Mouse (Mus musculus): ENCODE measurements around the gene Mcrip2. TPM values are rescaled to one million over a fixed set of nuclear protein-coding genes. Genes with fewer than 3 reads are reported as not detected.

Gene Mcrip2
- total RNA-seq, 2 experiments from 2014 or later, result 57.9 to 61.8 TPM

- no peak for DNase-seq
Observed at GRCm38 (mm10) chr17:25817662-25818061, 50.9 kb downstream of the Mcrip2 start.

Small RNA genes lying within 50 kb of the gene (microRNA-seq; reads per million reads assigned to microRNA genes)
- 0.95 to 1.3 reads per million in 2 experiments for gene Mir3082

Other genes starting within 250 kb of the Mcrip2 start
- gene Gng13, start 151.6 kb downstream of the Mcrip2 start, total RNA-seq (2021), result not detected
- gene Chtf18, start 141.3 kb downstream of the Mcrip2 start, total RNA-seq (2021), result 1 to 10 TPM; 3.2 to 4.3 TPM
- 1 to 10 TPM; 3.8 to 5.6 TPM for gene Rpusd1, start 141.1 kb downstream of the Mcrip2 start, total RNA-seq (2021)
- not detected for gene Mslnl, start 132.7 kb downstream of the Mcrip2 start, total RNA-seq (2021)
- gene Msln, start 114.4 kb downstream of the Mcrip2 start, total RNA-seq (2021), result under 1 TPM; 0.65 to 0.80 TPM
- gene Narfl, start 95.0 kb downstream of the Mcrip2 start, total RNA-seq (2021), result 10 to 100 TPM; 24.3 to 28.4 TPM
- 10 to 100 TPM; 16.8 to 22.2 TPM for gene Haghl, start 83.1 kb downstream of the Mcrip2 start, total RNA-seq (2021)
- gene Ccdc78, start 82.2 kb downstream of the Mcrip2 start, total RNA-seq (2021), result not detected
- gene Fam173a, start 75.9 kb downstream of the Mcrip2 start, total RNA-seq (2021), result 10 to 100 TPM; 38.3 to 39.4 TPM
- gene AC134908.4, start 73.1 kb downstream of the Mcrip2 start, total RNA-seq (2021), result not detected
- 10 to 100 TPM; 51.5 to 57.4 TPM for gene Metrn, start 71.6 kb downstream of the Mcrip2 start, total RNA-seq (2021)
- 1 to 10 TPM; 2.1 to 2.3 TPM for gene Fbxl16, start 59.7 kb downstream of the Mcrip2 start, total RNA-seq (2021)
- gene Wdr24, start 45.1 kb downstream of the Mcrip2 start, total RNA-seq (2021), result 10 to 100 TPM in 1 of 2 experiments, 1 to 10 TPM in 1; 10.0 to 10.8 TPM
- 10 to 100 TPM; 22.1 to 25.8 TPM for gene Jmjd8, start 39.9 kb downstream of the Mcrip2 start, total RNA-seq (2021)
- gene Stub1, start 35.4 kb downstream of the Mcrip2 start, total RNA-seq (2021), result 10 to 100 TPM; 95.7 to 99.9 TPM
- 10 to 100 TPM in 1 of 2 experiments, 1 to 10 TPM in 1; 9.8 to 10.9 TPM for gene Rhbdl1, start 31.5 kb downstream of the Mcrip2 start, total RNA-seq (2021)
- gene Gm20683, start 27.0 kb downstream of the Mcrip2 start, total RNA-seq (2021), result 1 to 10 TPM; 5.8 to 7.3 TPM
- gene Rhot2, start 23.9 kb downstream of the Mcrip2 start, total RNA-seq (2021), result 10 to 100 TPM; 36.8 TPM
- gene Wdr90, start 7.3 kb downstream of the Mcrip2 start, total RNA-seq (2021), result 1 to 10 TPM; 3.3 to 5.2 TPM
- 10 to 100 TPM; 20.7 to 23.1 TPM for gene Mettl26, start 6.3 kb upstream of the Mcrip2 start, total RNA-seq (2021)
- gene Wfikkn1, start 12.1 kb upstream of the Mcrip2 start, total RNA-seq (2021), result 1 to 10 TPM in 1 of 2 experiments, under 1 TPM in 1; 0.78 to 1.1 TPM
- gene Rab40c, start 51.0 kb upstream of the Mcrip2 start, total RNA-seq (2021), result 10 to 100 TPM in 1 of 2 experiments, 1 to 10 TPM in 1; 9.3 to 12.6 TPM
- 10 to 100 TPM; 38.4 to 39.1 TPM for gene Pigq, start 76.2 kb upstream of the Mcrip2 start, total RNA-seq (2021)
- gene Nhlrc4, start 76.2 kb upstream of the Mcrip2 start, total RNA-seq (2021), result not detected
- not detected for gene A930017K11Rik, start 83.8 kb upstream of the Mcrip2 start, total RNA-seq (2021)
- 1 to 10 TPM; 6.7 to 8.6 TPM for gene Capn15, start 117.0 kb upstream of the Mcrip2 start, total RNA-seq (2021)
- gene Rab11fip3, start 200.8 kb upstream of the Mcrip2 start, total RNA-seq (2021), result 10 to 100 TPM; 37.9 to 41.5 TPM
- 1 to 10 TPM; 5.6 to 6.1 TPM for gene Decr2, start 221.6 kb upstream of the Mcrip2 start, total RNA-seq (2021)
- gene Nme4, start 226.8 kb upstream of the Mcrip2 start, total RNA-seq (2021), result 1 to 10 TPM; 4.9 to 6.4 TPM
- gene Tmem8, start 244.5 kb upstream of the Mcrip2 start, total RNA-seq (2021), result 1 to 10 TPM; 1.3 to 1.7 TPM

All from gastrocnemius, postnatal 10 days (tissue).